Mouse (Mus musculus) thymus, postnatal 14 days (tissue): ENCODE measurements around the gene Gm49369.
"Not testable (repeated sequence)": the region's sequence is repeated elsewhere in the genome, so short reads cannot be mapped to it uniquely, and the experiment has no call there.

ENCODE experiments used
- DNase-seq: peaks from one replicate; pipeline ENCODE4 v3.0.0; 2021

Gm49369 gene

GRCm38 (mm10) chr7:142323396-142324117 lies 58.9 kb downstream of the Gm49369 start:
- peak; percentile 70 for DNase-seq

- DNase-seq, result peak; percentile 73
Observed at GRCm38 (mm10) chr7:142322641-142323040, 59.8 kb downstream of the Gm49369 start.

- not testable (repeated sequence) for DNase-seq
Observed at GRCm38 (mm10) chr7:142321637-142322306, 60.7 kb downstream of the Gm49369 start.
